Mouse (Mus musculus) limb, embryonic 12.5 days (tissue): ENCODE measurements around the gene Olfr1358. TPM values are rescaled to one million over a fixed set of nuclear protein-coding genes. Genes with fewer than 3 reads are reported as not detected.
"Not testable (repeated sequence)": the region's sequence is repeated elsewhere in the genome, so short reads cannot be mapped to it uniquely, and the experiment has no call there.

Source experiments
- ATAC-seq: fragments of 200-750 bp; cut with Nextera tagmentation; 2 replicates; pipeline ENCODE4 v1.8.0; 2017; ENCODE audit warnings: low read depth, moderate TSS enrichment; ENCODE audit not compliant: insufficient number of reproducible peaks, insufficient read depth, low FRiP score, low TSS enrichment
- H3K27ac ChIP-seq: fragments of 300-500 bp; sonication (generic); 2 replicates; pipeline ENCODE4 v1.5.1; 2016; ENCODE audit warnings: mild to moderate bottlenecking, moderate library complexity
- H3K27me3 ChIP-seq: fragments of 300-500 bp; sonication (generic); 2 replicates; pipeline ENCODE4 v1.6.1; 2016; ENCODE audit warnings: mild to moderate bottlenecking, moderate library complexity
- H3K36me3 ChIP-seq: fragments of 300-500 bp; sonication (generic); 2 replicates; pipeline ENCODE4 v1.6.1; 2016; ENCODE audit warnings: mild to moderate bottlenecking, moderate library complexity
- H3K4me1 ChIP-seq: fragments of 300-500 bp; sonication (generic); replicated peaks from 2 replicates; pipeline ENCODE4 v1.6.1; 2016
- H3K4me2 ChIP-seq: fragments of 300-500 bp; sonication (generic); 2 replicates; pipeline ENCODE4 v1.6.1; 2016; ENCODE audit warnings: mild to moderate bottlenecking, moderate library complexity
- H3K4me3 ChIP-seq: fragments of 300-500 bp; sonication (generic); replicated peaks from 2 replicates; pipeline ENCODE4 v1.5.1; 2016; ENCODE audit warnings: mild to moderate bottlenecking
- H3K9ac ChIP-seq: fragments of 300-500 bp; sonication (generic); replicated peaks from 2 replicates; pipeline ENCODE4 v1.6.1; 2016; ENCODE audit warnings: mild to moderate bottlenecking, moderate library complexity
- H3K9me3 ChIP-seq: fragments of 300-500 bp; sonication (generic); 2 replicates; pipeline ENCODE4 v1.6.1; 2016; ENCODE audit warnings: mild to moderate bottlenecking, moderate library complexity
- WGBS: fragments of 180-500 bp; shearing (Covaris S2); methylation state at CpG from one replicate; pipeline ENCODE4 v1.1.7; 2016; 5-methylcytosine and 5-hydroxymethylcytosine counted together
- polyA plus RNA-seq: library from polyadenylated mRNA; unstranded; fragments of >200 nt; fragmentation: Nextera tagmentation; extraction: Ambion mirVana; gene quantifications from 2 replicates; pipeline ENCODE4 v1.2.1, GENCODE M21; 2016

Gene Olfr1358
- polyA plus RNA-seq = not detected in 2 replicates

GRCm38 (mm10) chr10:78517128-78517527 lies at the start of gene Olfr1358:
Gene Olfr1358, plus strand, starts transcription at chr10:78517428.
- Histone ChIP-seq H3K9ac (no peak within 1 kb of the TSS), H3K4me3 (no peak within 1 kb of the TSS), H3K27me3 (peaks cover 3% of the 10 kb centered on the region; the same call in 1 of the 2 replicates), H3K4me1 (no peaks in the 10 kb centered on the region), H3K9me3 (no peaks in the 10 kb centered on the region), H3K4me2 (no peak within 1 kb of the TSS), H3K27ac (no peak within 1 kb of the TSS), H3K36me3 (no peaks in the 10 kb centered on the region)
- ATAC-seq = no peak

DNA sequence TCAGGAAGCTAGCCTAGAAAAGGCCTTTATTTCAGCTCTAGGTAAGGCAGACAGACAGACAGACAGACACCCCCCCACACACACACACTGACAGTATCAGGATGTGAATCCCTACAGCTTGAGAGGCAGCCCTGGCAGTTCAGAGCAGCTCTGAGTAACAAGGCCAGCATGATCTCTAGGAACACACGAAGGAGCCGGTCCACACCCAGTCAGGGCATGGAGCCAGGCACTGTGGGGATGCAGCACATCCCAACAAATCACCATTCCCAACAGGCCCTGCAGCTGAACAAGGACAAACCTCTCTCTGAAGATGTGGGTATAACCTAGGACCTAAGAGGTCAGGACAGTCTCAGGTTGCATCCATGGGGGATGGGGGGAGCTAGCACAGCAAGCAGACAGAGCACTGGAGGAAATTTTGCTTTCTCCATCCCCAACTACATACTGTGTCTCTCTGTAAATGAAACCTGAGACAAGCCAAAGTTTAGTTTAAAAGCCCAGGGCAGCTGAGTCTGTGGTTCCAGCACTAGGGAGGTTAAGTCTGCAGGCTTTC lies 49.4 kb upstream of the Olfr1358 start:
- no peak overlapping the region for H3K4me3 ChIP-seq
- H3K27ac ChIP-seq = no peak overlapping the region
- peaks cover 19% of the 10 kb centered on the region for H3K4me1 ChIP-seq
- no peak overlapping the region for H3K4me2 ChIP-seq
- H3K36me3 ChIP-seq = no peaks in the 10 kb centered on the region
- no peaks in the 10 kb centered on the region for H3K9me3 ChIP-seq
- no peak overlapping the region for H3K9ac ChIP-seq
- ATAC-seq = no peak
- 32% methylated on average over 2 of the region's 2 CpGs for WGBS
- peaks cover 6% of the 10 kb centered on the region; the same call in 1 of the 2 replicates for H3K27me3 ChIP-seq

GRCm38 (mm10) chr10:78470582-78471313 lies 46.5 kb upstream of the Olfr1358 start:
- H3K27ac ChIP-seq = no peak overlapping the region
- H3K9me3 ChIP-seq = no peaks in the 10 kb centered on the region
- no peaks in the 10 kb centered on the region for H3K27me3 ChIP-seq
- peaks cover 5% of the 10 kb centered on the region; the same call in 1 of the 2 replicates for H3K4me1 ChIP-seq
- H3K36me3 ChIP-seq = no peaks in the 10 kb centered on the region
- H3K4me2 ChIP-seq = no peak overlapping the region
- no peak overlapping the region for H3K9ac ChIP-seq
- WGBS = 61% methylated on average over 15 of the region's 15 CpGs
- ATAC-seq = no peak
- H3K4me3 ChIP-seq = no peak overlapping the region

GRCm38 (mm10) chr10:78472046-78472445 lies 45.2 kb upstream of the Olfr1358 start:
- H3K4me3 ChIP-seq = no peak overlapping the region
- H3K36me3 ChIP-seq = no peaks in the 10 kb centered on the region
- WGBS = 90% methylated on average over 3 of the region's 3 CpGs
- H3K9me3 ChIP-seq = no peaks in the 10 kb centered on the region
- no peak overlapping the region for H3K4me2 ChIP-seq
- peaks cover 5% of the 10 kb centered on the region; the same call in 1 of the 2 replicates for H3K4me1 ChIP-seq
- no peak for ATAC-seq
- H3K27me3 ChIP-seq = no peaks in the 10 kb centered on the region
- H3K9ac ChIP-seq = no peak overlapping the region
- H3K27ac ChIP-seq = no peak overlapping the region

DNA sequence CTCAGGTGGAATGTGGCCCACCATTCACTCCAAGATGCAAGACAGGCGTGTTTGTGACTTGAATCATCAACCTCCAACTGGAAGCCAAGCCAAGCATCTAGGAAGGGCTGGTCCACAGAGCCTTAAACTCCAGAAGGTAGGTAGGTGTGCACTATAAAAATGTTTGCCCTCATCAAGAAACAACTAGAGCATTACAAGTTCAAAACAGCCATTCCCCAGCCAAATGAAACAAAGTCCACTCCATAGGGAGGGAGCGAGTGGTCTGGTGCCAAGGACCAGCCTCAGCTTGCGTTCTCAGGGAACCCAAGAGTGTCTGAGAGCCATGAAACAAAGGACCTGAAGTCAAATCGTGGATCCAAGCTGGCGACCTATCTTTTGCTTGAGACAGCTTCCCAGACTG lies 43.8 kb upstream of the Olfr1358 start:
- ATAC-seq = no peak
- Histone ChIP-seq H3K4me1 (no peaks in the 10 kb centered on the region), H3K4me2 (no peak overlapping the region), H3K27ac (no peak overlapping the region), H3K9me3 (no peaks in the 10 kb centered on the region), H3K4me3 (no peak overlapping the region), H3K9ac (no peak overlapping the region), H3K27me3 (no peaks in the 10 kb centered on the region), H3K36me3 (no peaks in the 10 kb centered on the region)
- 74% methylated on average over 5 of the region's 5 CpGs for WGBS

GRCm38 (mm10) chr10:78474759-78475158 lies 42.5 kb upstream of the Olfr1358 start:
- WGBS = 77% methylated on average over 8 of the region's 8 CpGs
- Histone ChIP-seq H3K27me3 (no peaks in the 10 kb centered on the region), H3K27ac (no peak overlapping the region), H3K36me3 (no peaks in the 10 kb centered on the region), H3K4me2 (no peak overlapping the region), H3K9ac (no peak overlapping the region), H3K4me3 (no peak overlapping the region), H3K9me3 (no peaks in the 10 kb centered on the region), H3K4me1 (no peaks in the 10 kb centered on the region)
- ATAC-seq = no peak

GRCm38 (mm10) chr10:78476821-78477220 lies 40.4 kb upstream of the Olfr1358 start:
- H3K4me3 ChIP-seq = no peak overlapping the region
- no peak overlapping the region for H3K4me2 ChIP-seq
- H3K27ac ChIP-seq = no peak overlapping the region
- WGBS = 76% methylated on average over 4 of the region's 4 CpGs
- no peak overlapping the region for H3K9ac ChIP-seq
- ATAC-seq = no peak
- peaks cover 4% of the 10 kb centered on the region; the same call in 1 of the 2 replicates for H3K4me1 ChIP-seq
- 0 out of 2 replicates have a peak, but pooled peaks cover under 1% of the 10 kb centered on the region for H3K27me3 ChIP-seq
- H3K36me3 ChIP-seq = no peaks in the 10 kb centered on the region
- H3K9me3 ChIP-seq = no peaks in the 10 kb centered on the region

GRCm38 (mm10) chr10:78480954-78481927 lies 36.0 kb upstream of the Olfr1358 start:
- Histone ChIP-seq H3K4me3 (peak overlapping the region; percentile 52), H3K4me1 (peaks cover 8% of the 10 kb centered on the region; the same call in 1 of the 2 replicates), H3K27ac (no peak overlapping the region), H3K4me2 (peak overlapping the region; percentile 87), H3K27me3 (peaks cover 24% of the 10 kb centered on the region), H3K36me3 (no peaks in the 10 kb centered on the region), H3K9ac (peak overlapping the region; percentile 23; the same call in 1 of the 2 replicates), H3K9me3 (no peaks in the 10 kb centered on the region)
- 0 out of 2 replicates have a peak, but pooled peaks have one; percentile 24 for ATAC-seq
- WGBS = 38% methylated on average over 21 of the region's 21 CpGs

DNA sequence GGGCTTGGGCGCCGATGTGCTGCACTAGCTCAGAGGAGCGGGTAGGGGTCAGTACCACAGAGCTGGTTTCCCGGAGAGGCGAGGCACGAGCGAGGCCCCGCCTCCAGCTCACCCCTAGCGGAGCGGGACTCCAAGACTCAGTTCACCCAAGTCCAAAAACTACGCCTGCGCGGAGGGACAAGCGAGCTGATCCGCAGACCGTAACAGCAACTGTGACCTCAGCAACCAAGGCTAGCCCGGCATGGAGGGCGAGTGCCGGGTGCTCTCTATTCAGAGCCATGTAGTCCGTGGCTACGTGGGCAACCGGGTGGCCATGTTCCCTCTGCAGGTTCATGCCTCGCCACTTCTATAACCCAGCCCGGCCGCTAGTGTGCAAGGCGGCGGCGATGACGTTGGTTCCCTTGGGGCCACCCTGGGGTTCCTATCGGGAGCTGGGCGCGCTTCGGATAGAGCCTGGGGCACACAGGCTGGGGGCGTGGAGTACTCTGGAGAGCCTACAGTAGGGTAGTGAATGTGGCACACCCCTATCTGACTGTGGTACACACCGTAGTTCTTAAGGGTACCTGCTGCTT lies 35.2 kb upstream of the Olfr1358 start:
- Histone ChIP-seq H3K27ac (no peak overlapping the region), H3K4me2 (peak overlapping the region; percentile 87), H3K9me3 (no peaks in the 10 kb centered on the region), H3K4me3 (peak overlapping the region; percentile 52), H3K36me3 (no peaks in the 10 kb centered on the region), H3K9ac (peak overlapping the region; percentile 51), H3K27me3 (peaks cover 30% of the 10 kb centered on the region), H3K4me1 (peaks cover 8% of the 10 kb centered on the region; the same call in 1 of the 2 replicates)
- ATAC-seq = peak; percentile 93
- under 1% methylated on average over 35 of the region's 35 CpGs for WGBS

- H3K4me1 ChIP-seq, H3K9me3 ChIP-seq, H3K4me3 ChIP-seq, ATAC-seq, H3K9ac ChIP-seq, H3K4me2 ChIP-seq, H3K27ac ChIP-seq, H3K36me3 ChIP-seq: not testable (repeated sequence)
- peaks cover 31% of the 10 kb centered on the region for H3K27me3 ChIP-seq
- 66% methylated on average over 2 of the region's 2 CpGs for WGBS
Measured at GRCm38 (mm10) chr10:78485369-78485768, 31.9 kb upstream of the Olfr1358 start.
